Mouse (Mus musculus) left cerebral cortex, postnatal 4 days (tissue): ENCODE data around the gene Tmem150c. TPM values are rescaled to one million over a fixed set of nuclear protein-coding genes. Genes with fewer than 3 reads are reported as not detected.

Source experiments
- DNase-seq: peaks from one replicate; pipeline ENCODE4 v3.0.0-alpha.2; 2022
- intact Hi-C: fragments of 180-260 bp; cut with DNase I; formaldehyde crosslinking; loops from one replicate; pipeline ENCODE4 v1.15.1; 2025
- total RNA-seq, 2 experiments: library from RNA; stranded (reverse); gene quantifications; 2 replicates each; pipeline ENCODE4 v1.2.3; 2021

Tmem150c gene
- total RNA-seq, 2 experiments from 2014 or later, result 101 to 108 TPM

- intact Hi-C loops, result no loop called here
Measured at GRCm38 (mm10) chr5:100108866-100109265, 50.7 kb downstream of the Tmem150c start.

GRCm38 (mm10) chr5:100102395-100102794 is 57.2 kb downstream of the Tmem150c start:
- intact Hi-C loops, result no loop called here
- no peak for DNase-seq

More at GRCm38 (mm10) chr5:100108866-100109265, 50.7 kb downstream of the Tmem150c start:
- DNase-seq, result peak; percentile 91

GRCm38 (mm10) chr5:100097967-100098366 is 61.6 kb downstream of the Tmem150c start:
- no peak for DNase-seq
- intact Hi-C loops, result no loop called here

- intact Hi-C loops, result no loop called here
Measured at GRCm38 (mm10) chr5:100096955-100097354, 62.7 kb downstream of the Tmem150c start.

GRCm38 (mm10) chr5:100091602-100092001 is 68.0 kb downstream of the Tmem150c start:
- DNase-seq, result peak; percentile 64
- intact Hi-C loops, result no loop called here

More at GRCm38 (mm10) chr5:100096955-100097354, 62.7 kb downstream of the Tmem150c start:
- no peak for DNase-seq

GRCm38 (mm10) chr5:100091263-100091594 is 68.4 kb downstream of the Tmem150c start:
- intact Hi-C loops, result no loop called here
- no peak for DNase-seq

- DNase-seq, result no peak
- intact Hi-C loops, result no loop called here
Measured at GRCm38 (mm10) chr5:100090515-100091262, 68.9 kb downstream of the Tmem150c start.

GRCm38 (mm10) chr5:100085097-100085496 is 74.5 kb downstream of the Tmem150c start:
- intact Hi-C loops, result no loop called here
- DNase-seq, result peak; percentile 47

GRCm38 (mm10) chr5:100083953-100084562 is 75.5 kb downstream of the Tmem150c start:
- peak; percentile 22 for DNase-seq
- intact Hi-C loops, result no loop called here

- no peak for DNase-seq
- intact Hi-C loops, result no loop called here
Measured at GRCm38 (mm10) chr5:100082006-100082405, 77.6 kb downstream of the Tmem150c start.

GRCm38 (mm10) chr5:100079931-100080275 is 79.7 kb downstream of the Tmem150c start:
- intact Hi-C loops, result no loop called here

GRCm38 (mm10) chr5:100079040-100079930 is 80.3 kb downstream of the Tmem150c start:
- DNase-seq, result peak; percentile 57
- intact Hi-C loops, result no loop called here

More at GRCm38 (mm10) chr5:100079931-100080275, 79.7 kb downstream of the Tmem150c start:
- no peak for DNase-seq

GRCm38 (mm10) chr5:100074571-100074970 is 85.0 kb downstream of the Tmem150c start:
- intact Hi-C loops, result loop anchor here (5.0 kb wide), 4 partner anchors 83 to 248 kb away; partner anchors contain the start of gene Tmem150c
- DNase-seq, result no peak

- intact Hi-C loops, result loop anchor here (5.0 kb wide), 4 partner anchors 85 to 250 kb away; partner anchors contain the start of gene Tmem150c
- no peak for DNase-seq
Measured at GRCm38 (mm10) chr5:100072557-100072956, 87.1 kb downstream of the Tmem150c start.

GRCm38 (mm10) chr5:100071541-100071940 is 88.1 kb downstream of the Tmem150c start:
- DNase-seq, result no peak
- intact Hi-C loops, result loop anchor here (5.0 kb wide), 4 partner anchors 86 to 251 kb away; partner anchors contain the start of gene Tmem150c

GRCm38 (mm10) chr5:100070255-100070654 is 89.4 kb downstream of the Tmem150c start:
- intact Hi-C loops, result loop anchor here (5.0 kb wide), 4 partner anchors 87 to 252 kb away; partner anchors contain the start of gene Tmem150c
- DNase-seq, result peak; percentile 85

- intact Hi-C loops, result no loop called here
- DNase-seq, result no peak
Measured at GRCm38 (mm10) chr5:100069526-100069925, 90.1 kb downstream of the Tmem150c start.

- intact Hi-C loops, result no loop called here
- no peak for DNase-seq
Measured at GRCm38 (mm10) chr5:100067579-100067978, 92.0 kb downstream of the Tmem150c start.

- intact Hi-C loops, result no loop called here
- DNase-seq, result no peak
Measured at GRCm38 (mm10) chr5:100060876-100061275, 98.7 kb downstream of the Tmem150c start.

- intact Hi-C loops, result no loop called here
Measured at GRCm38 (mm10) chr5:100059326-100059725, 100.3 kb downstream of the Tmem150c start.

GRCm38 (mm10) chr5:100058729-100059128 is 100.9 kb downstream of the Tmem150c start:
- intact Hi-C loops, result no loop called here

More at GRCm38 (mm10) chr5:100059326-100059725, 100.3 kb downstream of the Tmem150c start:
- DNase-seq, result no peak

More at GRCm38 (mm10) chr5:100058729-100059128, 100.9 kb downstream of the Tmem150c start:
- DNase-seq, result no peak
